Comparison of ENCODE assay signal across 8 mouse cellular contexts in the genomic region with DNA sequence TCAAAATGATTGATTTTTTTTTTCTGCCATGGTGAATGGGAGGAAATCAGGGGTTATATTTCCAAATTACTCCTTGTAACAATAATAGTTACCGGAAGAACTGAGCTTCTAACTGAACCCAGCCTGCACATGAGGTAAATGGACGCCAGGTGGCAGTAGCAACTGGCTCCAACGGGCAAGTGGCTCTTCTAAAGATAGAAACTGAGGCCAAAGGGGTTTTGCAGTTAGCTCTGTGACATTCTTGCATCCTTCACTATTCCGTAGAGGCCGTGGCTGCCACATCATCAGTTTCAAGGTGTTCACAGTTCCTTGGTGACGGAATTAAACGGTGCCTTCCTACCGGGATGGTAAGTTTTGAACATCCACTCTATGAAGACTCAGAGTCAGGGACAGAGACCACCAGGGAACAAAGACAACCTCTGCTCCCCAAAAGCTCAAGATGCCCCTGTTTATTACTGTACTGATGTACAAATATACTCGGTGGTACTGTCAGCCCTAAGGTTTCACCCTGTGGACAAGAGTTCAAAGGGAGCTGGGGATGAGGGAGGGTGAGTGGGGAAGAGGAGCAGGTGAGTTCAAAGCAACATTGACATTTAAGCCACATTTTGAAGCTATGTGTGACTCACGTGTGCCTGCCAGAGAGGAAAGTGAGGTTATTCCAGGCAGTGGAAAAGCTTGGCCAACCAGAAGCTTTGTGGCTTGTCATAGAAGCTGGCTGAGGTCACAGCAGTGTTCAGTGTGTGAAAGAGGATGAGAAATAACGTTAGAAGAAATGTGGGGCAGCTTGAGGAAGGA.
DNase-seq lines count a peak whose midpoint lies in the region; ATAC-seq and TF ChIP-seq lines count a peak whose summit lies in the region.

No protein-coding gene starts in this region.

- TF ChIP-seq EP300 in heart, postnatal 0 days (IDR thresholded peaks at IDR 0.05; ENCODE audit: low read depth) = no peak

- H3K4me3 ChIP-seq in kidney, embryonic 16.5 days (ENCODE audit: low read length) = no peak overlapping the region
- H3K4me3 ChIP-seq in cortical plate, adult 2 months (ENCODE audit: insufficient read depth, low read length) = no peak overlapping the region
- H3K4me3 ChIP-seq in heart, postnatal 0 days (ENCODE audit: low read depth, low read length) = no peak overlapping the region
- H3K4me3 ChIP-seq in limb, embryonic 10.5 days = no peak overlapping the region

- no peaks in the 10 kb centered on the region for H3K9me3 ChIP-seq in kidney, embryonic 16.5 days (ENCODE audit: low read length)
- H3K9me3 ChIP-seq in heart, postnatal 0 days (replicated peaks; ENCODE audit: control insufficient read depth, low read length) = no peaks in the 10 kb centered on the region
- H3K9me3 ChIP-seq in limb, embryonic 10.5 days (replicated peaks) = no peaks in the 10 kb centered on the region

- H3K4me2 ChIP-seq in kidney, embryonic 16.5 days (replicated peaks; ENCODE audit: low read depth, low read length) = no peak overlapping the region
- peak overlapping the region; percentile 4; the same call in 1 of the 2 replicates for H3K4me2 ChIP-seq in heart, postnatal 0 days (ENCODE audit: low read depth, low read length)

- peak; percentile 66 for DNase-seq in kidney, adult 9 months
- DNase-seq in Patski (ENCODE audit: low read depth, low spot score) = no peak
- DNase-seq in heart, postnatal 0 days (ENCODE audit: low spot score) = peak; percentile 35
- DNase-seq in limb, embryonic 10.5 days (ENCODE audit: low spot score) = peak; percentile 63
- peak; percentile 93 for DNase-seq in naive thymus-derived CD4-positive, alpha-beta T cell, adult 2 months (ENCODE audit: low read depth)
- peak; percentile 92 for DNase-seq in thymus, postnatal 25 days

- 46% methylated on average over 11 of the region's 11 CpGs for WGBS in kidney, embryonic 16.5 days
- WGBS in heart, postnatal 0 days = 28% methylated on average over 11 of the region's 11 CpGs
- 49% methylated on average over 11 of the region's 11 CpGs for WGBS in limb, embryonic 10.5 days

- CTCF ChIA-PET in Patski (lab: Charles Lee) = interaction anchor here (1.0 to 5.1 kb wide), 12 partner anchors 10 to 1001 kb away, joined by 3 to 52 read pairs (median 4); no protein-coding TSS in a partner anchor

- no peak for ATAC-seq in kidney, embryonic 16.5 days (ENCODE audit: low FRiP score, low TSS enrichment)
- no peak for ATAC-seq in Patski
- ATAC-seq in heart, postnatal 0 days (ENCODE audit: insufficient read depth, low read depth) = no peak

- in situ Hi-C loops in Patski (cut with MboI; ENCODE audit: low pct_unique_long_range_greater_than_20kb) = loop anchor here (5.0 to 25.0 kb wide), 2 partner anchors 230 to 430 kb away; no protein-coding TSS in a partner anchor

- H3K27me3 ChIP-seq in kidney, embryonic 16.5 days (ENCODE audit: insufficient read depth, low read length) = no peaks in the 10 kb centered on the region
- peaks cover 12% of the 10 kb centered on the region for H3K27me3 ChIP-seq in Patski
- H3K27me3 ChIP-seq in heart, postnatal 0 days (ENCODE audit: control insufficient read depth, insufficient read depth, low read length) = no peaks in the 10 kb centered on the region
- H3K27me3 ChIP-seq in limb, embryonic 10.5 days (ENCODE audit: low read depth, poor library complexity, severe bottlenecking) = no peaks in the 10 kb centered on the region

- no peak overlapping the region for H3K27ac ChIP-seq in kidney, embryonic 16.5 days (ENCODE audit: low read length)
- no peak overlapping the region for H3K27ac ChIP-seq in cortical plate, adult 2 months (ENCODE audit: insufficient read depth, low read length)
- H3K27ac ChIP-seq in heart, postnatal 0 days (ENCODE audit: low read depth) = no peak overlapping the region
- no peak overlapping the region for H3K27ac ChIP-seq in limb, embryonic 10.5 days

- TF ChIP-seq CTCF in Patski (IDR thresholded peaks at IDR 0.05) = peak; percentile 85
- TF ChIP-seq CTCF in cortical plate, adult 2 months (IDR thresholded peaks at IDR 0.05; ENCODE audit: extremely low read depth, insufficient read depth, low read length) = peak; percentile 63
- TF ChIP-seq CTCF in heart, postnatal 0 days (IDR thresholded peaks at IDR 0.05; ENCODE audit: low read depth) = peak; percentile 73

- no peak for TF ChIP-seq POLR2A in cortical plate, adult 2 months (IDR thresholded peaks at IDR 0.05; ENCODE audit: extremely low read depth, insufficient read depth, low read length)

- H3K4me1 ChIP-seq in kidney, embryonic 16.5 days (ENCODE audit: insufficient read depth, low read length) = no peaks in the 10 kb centered on the region
- H3K4me1 ChIP-seq in cortical plate, adult 2 months (ENCODE audit: control insufficient read depth, insufficient read depth, low read length) = no peaks in the 10 kb centered on the region
- no peaks in the 10 kb centered on the region for H3K4me1 ChIP-seq in heart, postnatal 0 days (ENCODE audit: control insufficient read depth, insufficient read depth)
- no peaks in the 10 kb centered on the region for H3K4me1 ChIP-seq in limb, embryonic 10.5 days

- no peak overlapping the region for H3K9ac ChIP-seq in kidney, embryonic 16.5 days (replicated peaks; ENCODE audit: low read length)
- no peak overlapping the region for H3K9ac ChIP-seq in heart, postnatal 0 days (replicated peaks; ENCODE audit: low read depth, low read length)

- POLR2A ChIA-PET in Patski (lab: Charles Lee) = no interaction called here

- no peaks in the 10 kb centered on the region for H3K36me3 ChIP-seq in kidney, embryonic 16.5 days (ENCODE audit: insufficient read depth, low read length)
- H3K36me3 ChIP-seq in heart, postnatal 0 days (replicated peaks; ENCODE audit: control insufficient read depth, insufficient read depth, low read length) = no peaks in the 10 kb centered on the region
- no peaks in the 10 kb centered on the region for H3K36me3 ChIP-seq in limb, embryonic 10.5 days
